Mouse (Mus musculus) G1E (cell line): Measurements from ENCODE around the gene Rsrc1.

Experiments used
- CTCF ChIP-seq: IDR thresholded peaks from 2 replicates; pipeline ENCODE4 v1.5.1; 2012; ENCODE audit warnings: low read depth, low read length, inconsistent platforms, mixed read lengths
- GATA1 ChIP-seq: IDR thresholded peaks from 2 replicates; pipeline ENCODE4 v1.6.1; 2012; ENCODE audit warnings: borderline replicate concordance, low read length, inconsistent platforms, mixed read lengths

GRCm38 (mm10) chr3:67372781-67373180, 391.6 kb downstream of the Rsrc1 start:
- TF ChIP-seq CTCF: no peak
- no peak for TF ChIP-seq GATA1
